Mouse (Mus musculus) embryonic fibroblast, embryonic 13.5 days (primary cell): Measurements from ENCODE around the gene Ticam1. TPM values are rescaled to one million over a fixed set of nuclear protein-coding genes. Genes with fewer than 3 reads are reported as not detected.

Experiments used
- H3K27ac ChIP-seq: 2 replicates; pipeline ENCODE4 v1.5.1; 2012; ENCODE audit warnings: low read length, control low read depth, inconsistent platforms; ENCODE audit not compliant: insufficient read depth
- H3K4me1 ChIP-seq: 2 replicates; pipeline ENCODE4 v1.6.1; 2011; ENCODE audit warnings: low read length; ENCODE audit not compliant: control insufficient read depth, insufficient read depth
- H3K4me3 ChIP-seq: 2 replicates; pipeline ENCODE4 v1.5.1; 2011; ENCODE audit warnings: mild to moderate bottlenecking, control low read depth, low read length; ENCODE audit not compliant: insufficient read depth
- CTCF ChIP-seq: IDR thresholded peaks from 2 replicates; pipeline ENCODE4 v1.5.1; 2011; ENCODE audit warnings: mild to moderate bottlenecking, control low read depth, low read length, moderate library complexity, borderline replicate concordance; ENCODE audit not compliant: insufficient read depth
- POLR2A ChIP-seq: IDR thresholded peaks from 2 replicates; pipeline ENCODE4 v1.6.1; 2011; ENCODE audit warnings: low read depth, mild to moderate bottlenecking, control low read depth, low read length, moderate library complexity
- polyA plus RNA-seq: library from polyadenylated mRNA; stranded (reverse); fragments of >200 nt; gene quantifications from 2 replicates; pipeline ENCODE4 v1.2.4, GENCODE M21; 2011; ENCODE audit warnings: low read depth; ENCODE audit not compliant: missing spikeins, insufficient read length

The Ticam1 gene
- polyA plus RNA-seq, 1 experiment: 11.1 TPM

- TF ChIP-seq POLR2A: no peak
- no peak for TF ChIP-seq CTCF
Observed at GRCm38 (mm10) chr17:56279481-56280155, 3.0 kb upstream of the Ticam1 start.

GRCm38 (mm10) chr17:56278340-56278739 is 1.8 kb upstream of the Ticam1 start:
- Histone ChIP-seq H3K4me3 (no peak overlapping the region), H3K4me1 (peaks cover 5% of the 10 kb centered on the region), H3K27ac (peak overlapping the region; percentile 70; the same call in 1 of the 2 replicates)
- TF ChIP-seq POLR2A: no peak
- TF ChIP-seq CTCF: no peak

More at GRCm38 (mm10) chr17:56279481-56280155, 3.0 kb upstream of the Ticam1 start:
- Histone ChIP-seq H3K4me3 (no peak overlapping the region), H3K27ac (no peak overlapping the region), H3K4me1 (peaks cover 5% of the 10 kb centered on the region)

GRCm38 (mm10) chr17:56277567-56277893 is 944 bp upstream of the Ticam1 start:
- peak overlapping the region; percentile 70 for H3K27ac ChIP-seq
- no peak overlapping the region for H3K4me3 ChIP-seq
- TF ChIP-seq POLR2A (no peak), CTCF (no peak)
- peaks cover 5% of the 10 kb centered on the region for H3K4me1 ChIP-seq

- peak overlapping the region; percentile 68 for H3K4me3 ChIP-seq
- TF ChIP-seq CTCF: no peak
- TF ChIP-seq POLR2A: no peak
- H3K27ac ChIP-seq: peak overlapping the region; percentile 76
- peaks cover 5% of the 10 kb centered on the region for H3K4me1 ChIP-seq
Observed at GRCm38 (mm10) chr17:56275842-56276480, 625 bp downstream of the Ticam1 start.

- Histone ChIP-seq H3K27ac (no peak overlapping the region), H3K4me1 (peaks cover 5% of the 10 kb centered on the region), H3K4me3 (no peak overlapping the region)
- TF ChIP-seq POLR2A (no peak), CTCF (no peak)
Observed at GRCm38 (mm10) chr17:56273986-56274385, 2.6 kb downstream of the Ticam1 start.

- H3K4me3 ChIP-seq: no peak overlapping the region
- H3K4me1 ChIP-seq: peaks cover 5% of the 10 kb centered on the region
- TF ChIP-seq CTCF (no peak), POLR2A (no peak)
- no peak overlapping the region for H3K27ac ChIP-seq
Observed at GRCm38 (mm10) chr17:56273482-56273881, 3.1 kb downstream of the Ticam1 start.

- no peak overlapping the region for H3K4me3 ChIP-seq
- no peak overlapping the region for H3K27ac ChIP-seq
- TF ChIP-seq CTCF: no peak
- TF ChIP-seq POLR2A: no peak
- H3K4me1 ChIP-seq: peaks cover 2% of the 10 kb centered on the region
Observed at GRCm38 (mm10) chr17:56272644-56273043, 3.9 kb downstream of the Ticam1 start.

GRCm38 (mm10) chr17:56271609-56272253 is 4.9 kb downstream of the Ticam1 start:
- Histone ChIP-seq H3K4me1 (peaks cover 2% of the 10 kb centered on the region), H3K27ac (no peak overlapping the region), H3K4me3 (no peak overlapping the region)
- TF ChIP-seq POLR2A: no peak
- no peak for TF ChIP-seq CTCF

- H3K4me3 ChIP-seq: no peak overlapping the region
- TF ChIP-seq POLR2A: no peak
- no peak for TF ChIP-seq CTCF
- H3K4me1 ChIP-seq: peaks cover 8% of the 10 kb centered on the region
- H3K27ac ChIP-seq: no peak overlapping the region
Observed at GRCm38 (mm10) chr17:56269741-56270140, 6.8 kb downstream of the Ticam1 start.

- H3K4me1 ChIP-seq: peaks cover 8% of the 10 kb centered on the region
- no peak overlapping the region for H3K4me3 ChIP-seq
- TF ChIP-seq POLR2A (peak; percentile 74), CTCF (no peak)
- H3K27ac ChIP-seq: peak overlapping the region; percentile 79
Observed at GRCm38 (mm10) chr17:56269153-56269630, 7.4 kb downstream of the Ticam1 start.
